Mouse (Mus musculus) gastrocnemius, postnatal 36 days (tissue): ENCODE measurements around the gene Nck2. TPM values are rescaled to one million over a fixed set of nuclear protein-coding genes. Genes with fewer than 3 reads are reported as not detected.

Source experiments
- DNase-seq, 2 experiments: peaks; one replicate each; pipeline ENCODE4 v3.0.0; 2022
- intact Hi-C: fragments of 180-260 bp; cut with DNase I; formaldehyde crosslinking; loops from one replicate; pipeline ENCODE4 v1.15.1; 2025
- long read RNA-seq, 2 experiments: library from polyadenylated mRNA; stranded (forward); transcript quantifications; one replicate each; pipeline ENCODE4 v2.0.0; 2021
- total RNA-seq, 2 experiments: library from RNA; stranded (reverse); gene quantifications; 2 replicates each; pipeline ENCODE4 v1.2.3; 2021

Gene Nck2
- total RNA-seq, result 10 to 100 TPM; 16.9 to 18.0 TPM
- long read RNA-seq, experiment 1, transcript Nck2-201 (5 exons, 2,772 nt), result major isoform, 21 of 24 reads
- long read RNA-seq, experiment 1, partial matches to known transcripts, result 1 of 24 reads
- long read RNA-seq, experiment 1, other reads (novel, unspliced or antisense), result 2 of 24 reads
- long read RNA-seq, experiment 2, transcript Nck2-201 (5 exons, 2,772 nt), result major isoform, 16 of 22 reads
- long read RNA-seq, experiment 2, partial matches to known transcripts, result 0 of 22 reads
- long read RNA-seq, experiment 2, other reads (novel, unspliced or antisense), result 6 of 22 reads

DNA sequence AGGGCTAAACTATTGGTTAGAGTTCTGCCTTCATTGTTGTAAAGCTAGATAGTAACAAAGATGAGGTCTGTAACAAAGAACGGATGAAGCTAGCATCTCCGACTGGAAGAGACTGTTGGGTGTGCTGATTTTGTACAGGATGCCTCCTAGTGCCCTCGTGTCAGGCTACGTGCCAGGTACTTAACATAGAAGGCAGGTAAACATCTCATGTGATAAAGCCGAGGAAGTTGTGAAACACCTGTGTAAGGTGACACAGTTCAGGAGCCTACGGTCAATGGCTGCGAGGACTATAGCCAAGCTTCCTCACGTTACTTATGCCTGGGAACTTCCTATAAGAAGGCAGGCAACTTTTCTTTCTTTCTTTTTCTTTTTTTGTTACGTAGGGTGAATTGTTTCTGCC, at the start of gene Nck2:
Gene Nck2 (plus strand): TSS at position 49 of the 400 bp plus-strand sequence.
- intact Hi-C loops, result loop anchor here (10.0 kb wide), 2 partner anchors 110 to 190 kb away; no protein-coding TSS in a partner anchor

DNA sequence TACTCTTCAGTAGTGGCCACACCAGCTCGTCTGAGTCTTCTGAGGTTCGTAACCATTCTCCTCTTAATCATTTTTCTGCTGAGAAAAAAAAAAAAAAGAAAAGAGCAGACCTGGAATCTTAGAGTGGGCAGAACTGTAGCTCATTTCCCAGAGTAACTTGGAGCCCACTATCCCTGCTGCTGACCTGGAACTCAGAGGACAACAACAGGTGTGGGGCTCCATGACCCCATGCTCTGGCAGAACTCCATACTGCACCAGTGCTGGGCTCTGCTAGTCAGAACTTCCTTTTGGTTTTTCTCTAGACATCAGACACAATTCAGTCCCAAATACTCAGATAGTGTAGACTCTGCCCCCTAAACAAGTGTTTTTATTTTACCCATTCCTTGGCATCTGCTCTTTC, 49.3 kb upstream of the Nck2 start:
- intact Hi-C loops, result no loop called here

More for the DNA sequence above, at the start of gene Nck2:
- no peak for DNase-seq

DNA sequence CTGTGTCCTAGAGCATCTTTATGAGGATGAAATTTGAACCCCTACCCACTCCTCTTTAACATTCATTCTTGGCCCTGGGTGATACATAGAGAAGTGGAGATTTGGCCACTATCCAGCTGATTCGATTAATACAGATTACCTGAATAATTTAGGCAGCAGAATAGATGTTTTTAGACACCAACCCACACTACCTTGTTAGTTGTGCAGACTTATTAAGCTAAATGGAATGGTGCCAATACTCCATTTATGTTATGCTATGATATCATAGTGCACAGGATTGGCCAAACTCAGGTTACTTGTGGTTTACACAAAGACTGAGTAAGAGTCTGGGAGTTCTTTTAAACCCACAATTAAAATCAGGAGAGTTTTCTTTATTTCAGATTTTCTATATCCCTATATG, 48.6 kb upstream of the Nck2 start:
- intact Hi-C loops, result no loop called here

More for the DNA sequence above, 49.3 kb upstream of the Nck2 start:
- no peak for DNase-seq

DNA sequence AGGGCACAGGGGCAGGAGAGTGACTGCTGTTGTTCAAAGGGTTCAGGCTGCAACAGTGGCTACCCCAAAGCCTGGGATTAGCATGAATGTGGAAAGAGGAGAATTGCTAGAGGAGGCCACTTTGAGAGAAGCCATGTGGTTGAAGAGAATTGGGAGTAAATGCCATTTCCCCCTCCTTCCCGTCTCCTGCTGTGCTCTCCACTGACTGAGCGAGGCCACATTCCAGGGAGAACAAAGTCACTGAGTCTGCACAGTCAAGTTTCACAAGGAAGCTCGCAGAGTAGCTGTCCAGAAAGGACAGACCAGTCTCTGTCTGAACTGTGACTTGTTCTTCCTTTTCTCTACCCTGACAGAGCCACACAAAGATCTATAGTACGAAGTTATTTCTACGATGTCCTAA, 47.9 kb upstream of the Nck2 start:
- no peak for DNase-seq
- intact Hi-C loops, result no loop called here

More for the DNA sequence above, 48.6 kb upstream of the Nck2 start:
- DNase-seq, result no peak

DNA sequence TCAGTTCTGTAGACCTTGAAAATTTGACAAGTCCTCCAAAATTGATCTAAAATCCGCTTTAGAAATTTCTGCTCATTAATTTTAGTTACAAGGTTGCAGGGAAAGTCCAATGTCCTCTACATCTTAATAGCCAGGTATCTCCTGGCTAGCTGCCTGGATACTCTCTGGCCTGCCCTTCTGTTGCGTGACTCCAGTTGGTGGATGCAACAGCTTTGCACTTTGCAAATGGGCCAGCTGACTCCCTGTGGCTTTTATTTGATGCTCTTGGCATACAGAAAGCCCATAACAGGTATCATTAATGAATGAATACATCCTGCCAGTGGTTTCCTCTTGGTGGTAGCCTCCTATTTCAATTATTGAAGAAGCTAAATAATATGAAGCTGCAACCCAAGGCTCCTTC, 47.3 kb upstream of the Nck2 start:
- intact Hi-C loops, result no loop called here
- no peak for DNase-seq

DNA sequence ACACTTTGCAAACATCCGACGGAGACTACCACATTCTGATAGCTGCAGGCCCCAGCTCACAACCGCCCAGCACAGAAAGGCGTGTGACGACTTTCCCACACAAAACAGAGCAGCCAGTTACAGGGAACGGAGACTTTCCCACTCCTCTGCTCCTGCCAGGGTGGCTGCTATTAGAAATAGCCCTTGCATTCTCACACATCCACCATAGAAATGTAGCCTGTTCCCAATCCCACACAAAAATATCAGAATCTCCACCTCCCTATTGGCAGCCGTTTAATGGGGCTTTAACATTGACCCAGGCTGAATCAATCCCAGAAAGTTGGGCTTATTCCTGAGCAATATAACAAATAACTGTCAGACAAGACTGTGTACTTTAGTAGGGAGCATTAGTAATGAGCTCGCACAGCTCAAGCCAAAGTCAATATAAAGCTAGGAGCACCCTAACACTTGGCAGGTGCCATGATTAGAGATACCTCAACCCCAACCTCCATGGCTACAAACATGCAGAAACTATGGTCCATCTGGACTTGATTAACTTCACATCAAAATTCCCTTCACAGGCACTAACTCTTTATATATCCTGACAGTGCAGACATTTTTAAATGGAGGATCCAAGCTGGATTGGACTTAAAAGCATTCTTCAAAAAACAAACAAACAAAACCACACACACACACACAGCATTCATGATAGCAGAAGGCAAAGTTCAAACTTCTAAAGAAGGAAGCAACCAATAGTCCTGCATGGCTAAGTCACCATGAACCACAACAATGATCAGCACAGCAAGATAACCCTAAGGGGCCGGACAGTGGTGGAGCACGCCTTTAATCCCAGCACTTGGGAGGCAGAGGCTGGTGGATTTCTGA, 45.4 kb upstream of the Nck2 start:
- intact Hi-C loops, result no loop called here
- no peak for DNase-seq

DNA sequence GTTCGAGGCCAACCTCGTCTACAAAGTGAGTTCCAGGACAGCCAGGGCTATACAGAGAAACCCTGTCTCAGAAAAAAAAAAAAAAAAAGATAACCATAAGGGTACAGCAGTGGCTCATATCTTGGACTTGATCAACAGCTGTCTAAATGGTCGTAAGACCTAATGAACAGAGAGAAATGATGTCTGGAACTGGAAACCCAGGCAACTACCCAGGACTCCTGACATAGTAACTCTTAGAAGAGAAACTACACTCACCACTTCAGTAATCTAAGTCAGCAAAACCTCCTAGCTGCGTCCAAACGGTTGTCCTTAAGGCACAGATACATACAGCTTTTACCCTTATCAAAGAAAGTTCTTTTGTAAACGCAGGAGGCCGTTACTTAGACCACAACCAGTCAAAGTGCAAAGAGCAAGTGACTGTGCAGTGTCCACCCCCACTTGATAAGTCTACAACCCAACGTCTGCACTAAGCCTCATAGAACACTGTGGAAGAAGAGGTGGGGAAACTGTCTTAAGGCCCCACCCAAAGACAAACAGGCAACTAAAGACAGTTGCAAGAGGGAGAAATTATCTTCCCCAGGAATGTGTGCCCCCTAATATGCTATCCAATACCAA, 44.7 kb upstream of the Nck2 start:
- no peak for DNase-seq
- intact Hi-C loops, result no loop called here

DNA sequence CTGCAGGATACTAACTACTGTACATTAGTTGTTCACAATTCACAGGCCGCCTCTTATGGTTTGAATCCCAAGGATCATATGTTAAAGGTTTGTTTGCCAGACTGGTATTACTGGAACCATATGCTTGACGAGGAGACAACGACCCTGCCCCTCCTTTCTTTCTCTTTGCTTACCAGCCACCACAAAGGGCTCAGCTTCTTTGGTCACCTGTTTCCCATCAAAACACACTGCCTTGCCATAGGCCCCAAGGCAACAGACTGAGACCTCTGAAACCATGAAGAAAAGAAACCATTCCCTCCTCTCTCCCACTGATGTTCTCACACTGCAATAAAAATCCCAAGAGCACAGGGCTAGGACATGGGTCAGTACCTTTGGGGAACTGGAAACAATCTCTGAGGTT, 43.7 kb upstream of the Nck2 start:
- no peak for DNase-seq
- intact Hi-C loops, result no loop called here

DNA sequence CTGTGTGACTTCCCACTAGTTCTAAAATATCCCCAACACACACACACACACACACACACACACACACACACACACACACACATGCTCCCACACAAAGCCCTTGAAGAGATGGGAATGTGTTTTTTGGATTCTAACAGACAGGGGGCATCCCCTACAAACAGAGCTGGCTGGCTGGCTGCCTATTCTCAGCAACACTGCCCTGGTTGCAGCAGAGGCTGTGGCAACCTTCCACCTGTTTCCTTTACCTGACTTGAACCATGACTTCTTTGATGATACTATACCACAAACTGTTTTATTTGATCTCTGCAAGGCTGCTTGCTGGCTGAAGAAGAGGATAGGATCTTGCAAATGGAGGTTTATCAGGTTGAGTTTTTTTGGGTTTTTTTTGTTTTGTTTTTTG, 41.0 kb upstream of the Nck2 start:
- no peak for DNase-seq
- intact Hi-C loops, result no loop called here

DNA sequence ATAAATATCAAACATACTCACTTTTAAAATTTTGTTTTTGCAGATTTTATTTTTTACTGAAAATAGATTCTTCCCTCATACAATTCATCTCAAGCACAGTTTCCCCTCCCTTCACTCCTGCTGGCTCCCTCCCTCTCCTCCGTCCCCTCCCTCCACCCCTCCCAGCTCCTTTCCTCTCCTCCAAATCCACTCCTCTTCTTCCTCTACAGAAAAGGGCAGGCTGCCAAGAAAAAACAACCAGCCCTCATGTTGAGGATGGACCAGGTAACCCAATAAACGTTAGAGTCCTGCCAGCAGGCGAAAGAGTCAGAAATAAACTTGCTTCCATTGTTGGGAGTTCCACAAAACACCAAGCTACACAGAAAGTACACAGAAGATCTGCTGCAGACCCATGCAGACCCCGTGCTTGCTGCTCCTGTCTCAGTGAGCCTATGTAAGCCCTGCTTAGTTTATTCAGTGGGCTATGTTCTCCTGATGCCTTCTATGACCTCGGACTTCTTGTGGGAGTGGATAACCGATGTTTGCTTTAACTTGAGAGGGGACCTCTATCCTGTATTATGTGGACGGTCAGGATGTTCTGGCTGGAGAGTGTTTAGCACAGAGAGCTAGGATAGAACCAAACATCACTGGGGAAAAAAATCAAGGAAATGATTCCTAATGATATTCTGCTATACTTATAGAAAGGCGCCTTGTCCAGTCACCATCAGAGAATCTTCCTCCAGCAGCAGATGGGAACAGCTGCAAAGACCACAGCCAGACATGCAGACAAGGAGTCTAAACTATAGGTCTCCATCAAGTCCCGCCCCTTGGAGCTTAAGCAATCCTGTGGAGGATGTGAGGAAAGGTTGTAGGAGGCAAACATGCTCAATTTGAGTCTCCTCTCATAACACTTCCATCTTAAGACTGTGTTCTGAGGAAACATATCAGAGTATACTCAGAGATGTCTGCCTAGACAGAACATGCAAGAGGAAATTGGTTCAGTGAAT, 39.4 kb upstream of the Nck2 start:
- intact Hi-C loops, result no loop called here
- DNase-seq, result no peak

DNA sequence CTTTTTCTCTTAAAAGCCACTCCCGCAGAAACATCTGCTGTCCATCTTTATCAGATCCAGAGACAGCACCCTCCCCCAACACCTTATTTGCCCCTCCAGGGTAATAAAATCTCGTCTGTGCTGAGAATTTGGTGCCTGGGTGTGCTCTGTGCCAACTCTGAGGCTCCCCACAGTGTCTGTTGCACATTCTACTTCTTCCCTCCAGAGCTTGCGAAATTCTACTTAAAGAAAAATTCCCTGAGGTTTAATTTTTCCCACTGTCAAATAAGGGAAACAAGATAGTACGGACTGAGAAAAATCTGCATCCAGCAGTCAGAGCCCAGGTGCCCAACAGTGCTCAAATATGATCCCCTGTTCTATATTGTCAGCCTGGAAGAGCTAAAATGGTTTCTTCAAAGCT, 35.4 kb upstream of the Nck2 start:
- intact Hi-C loops, result no loop called here
- no peak for DNase-seq

DNA sequence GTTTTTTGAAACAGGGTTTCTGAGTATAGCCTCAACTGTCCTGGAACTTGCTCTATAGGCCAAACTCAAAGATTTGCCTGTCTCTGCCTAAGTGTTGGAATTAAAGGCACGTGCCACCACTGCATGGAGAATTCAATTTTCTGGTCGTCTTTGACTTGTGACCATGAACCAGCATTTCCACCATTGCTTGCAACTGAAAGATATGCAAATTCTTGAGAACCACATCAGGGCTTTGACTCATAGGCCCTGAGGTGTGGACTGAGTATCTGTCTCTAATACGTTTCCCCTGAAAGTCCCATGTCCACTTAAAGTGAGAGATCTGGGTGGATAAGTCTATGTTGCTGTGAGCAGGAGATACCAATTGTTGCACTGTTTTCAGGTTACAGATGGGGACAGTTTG, 31.6 kb upstream of the Nck2 start:
- intact Hi-C loops, result no loop called here
- no peak for DNase-seq

DNA sequence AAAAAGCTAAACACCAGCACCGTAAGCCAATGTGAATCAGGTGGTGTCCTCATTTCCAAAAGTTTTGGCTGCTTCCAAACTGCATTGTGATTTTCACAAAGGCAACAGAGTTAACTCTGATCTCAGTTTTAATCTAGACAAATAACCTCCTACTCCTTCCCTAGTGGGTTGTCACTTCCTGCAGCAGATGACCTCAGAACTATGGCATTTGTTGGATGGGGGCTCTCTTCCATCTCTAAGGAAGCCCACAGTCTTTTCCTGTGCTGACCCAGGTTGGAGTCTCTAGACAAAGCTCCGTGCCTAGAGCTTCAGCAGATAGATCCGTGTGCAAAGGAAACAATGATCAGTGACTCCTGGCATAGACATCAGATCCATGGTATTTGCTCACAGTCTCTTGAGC, 31.1 kb upstream of the Nck2 start:
- intact Hi-C loops, result no loop called here
- DNase-seq, result no peak

DNA sequence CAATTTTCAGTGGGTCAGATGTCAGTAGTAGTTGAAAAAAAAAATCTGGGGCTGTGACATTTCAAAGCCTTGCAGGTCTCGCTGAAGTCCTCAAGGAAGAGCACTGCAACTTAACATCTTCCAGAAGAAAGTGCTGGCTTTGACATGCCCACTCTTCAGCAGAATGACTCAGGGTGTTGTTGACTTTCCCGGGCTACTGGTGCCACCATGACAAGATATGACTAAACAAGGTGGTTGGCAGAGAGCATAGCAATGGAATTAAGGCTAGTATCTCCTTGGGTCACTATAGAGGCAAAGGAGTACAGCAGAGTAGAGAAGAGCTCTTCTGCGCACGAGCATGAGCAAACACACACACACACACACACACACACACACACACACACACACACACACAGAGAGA, 30.6 kb upstream of the Nck2 start:
- DNase-seq, result no peak
- intact Hi-C loops, result no loop called here

DNA sequence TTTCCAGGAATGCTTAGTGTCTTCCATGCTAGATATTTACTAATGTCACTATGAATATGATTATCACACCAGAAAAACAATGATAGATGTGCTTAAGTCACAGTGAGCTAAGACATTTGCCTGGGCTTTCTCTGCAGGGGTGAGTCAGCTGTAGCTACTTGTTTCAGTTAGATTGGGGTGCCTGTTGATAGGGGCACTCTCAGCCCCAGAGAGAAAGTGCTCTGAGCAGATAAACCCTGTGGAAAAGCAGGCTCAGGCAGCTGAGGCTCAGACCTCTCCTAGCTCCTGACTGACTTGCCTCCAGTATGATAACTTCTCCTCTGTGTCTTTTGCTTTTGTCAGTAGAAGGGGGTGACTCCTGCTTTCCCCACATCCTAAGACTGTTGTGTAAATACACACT, 30.2 kb upstream of the Nck2 start:
- intact Hi-C loops, result no loop called here
- DNase-seq, result no peak

DNA sequence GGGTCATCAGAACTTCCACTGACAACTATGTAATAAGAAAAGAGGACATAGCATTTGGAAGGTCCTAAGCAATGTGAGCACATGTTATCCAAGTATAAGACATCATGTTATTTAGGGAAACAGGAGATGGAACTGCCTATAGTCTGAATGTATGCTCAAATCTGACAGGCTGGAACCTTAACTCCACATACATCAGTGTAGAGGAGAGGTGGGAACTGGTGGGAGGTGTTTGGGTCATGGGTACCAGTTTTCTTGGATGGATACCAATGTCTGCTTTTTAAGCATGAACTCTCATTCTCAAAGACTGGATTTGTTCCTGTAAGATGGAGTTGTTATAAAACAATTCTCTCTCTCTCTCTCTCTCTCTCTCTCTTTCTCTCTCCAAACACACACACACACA, 29.4 kb upstream of the Nck2 start:
- DNase-seq, result no peak
- intact Hi-C loops, result loop anchor here (5.0 kb wide), 1 partner anchor 118 kb away; no protein-coding TSS in a partner anchor

DNA sequence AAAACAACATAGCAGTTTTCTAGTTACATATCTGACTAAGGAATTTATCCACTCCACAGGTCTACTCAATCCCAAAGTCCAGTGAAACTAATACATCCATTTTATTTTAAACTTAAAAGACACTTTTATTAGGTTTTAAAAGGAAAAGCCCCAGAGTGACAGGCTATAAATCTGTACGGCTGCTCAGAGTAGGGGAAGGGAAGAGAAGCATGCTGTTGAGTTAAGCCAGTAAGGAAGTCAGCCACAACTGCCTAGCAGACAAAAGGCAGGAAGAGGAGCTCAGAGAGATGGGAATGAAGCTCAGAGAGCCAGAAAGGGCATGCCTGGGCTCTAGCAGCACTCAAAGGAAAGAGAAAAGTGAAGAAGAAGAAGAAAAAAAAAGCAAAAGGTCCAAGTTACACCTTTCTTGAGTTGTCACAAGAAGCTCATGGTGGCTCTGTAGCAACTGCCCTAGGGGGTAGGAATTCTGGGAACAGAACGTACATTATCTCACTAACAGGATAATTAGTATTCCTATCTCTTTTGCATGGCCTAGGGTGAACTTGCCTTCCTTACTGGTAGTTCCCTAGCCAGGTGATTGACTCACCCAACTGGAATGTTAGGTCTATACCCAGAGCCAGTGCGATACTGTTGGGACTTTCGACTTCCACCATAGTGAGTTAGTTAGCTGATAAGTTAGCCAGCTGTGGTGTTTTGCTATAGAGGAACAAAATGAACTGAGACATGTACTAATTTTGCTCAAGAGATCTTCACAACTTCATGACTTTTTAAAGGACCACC, 21.2 kb upstream of the Nck2 start:
- DNase-seq, result no peak
- intact Hi-C loops, result no loop called here

DNA sequence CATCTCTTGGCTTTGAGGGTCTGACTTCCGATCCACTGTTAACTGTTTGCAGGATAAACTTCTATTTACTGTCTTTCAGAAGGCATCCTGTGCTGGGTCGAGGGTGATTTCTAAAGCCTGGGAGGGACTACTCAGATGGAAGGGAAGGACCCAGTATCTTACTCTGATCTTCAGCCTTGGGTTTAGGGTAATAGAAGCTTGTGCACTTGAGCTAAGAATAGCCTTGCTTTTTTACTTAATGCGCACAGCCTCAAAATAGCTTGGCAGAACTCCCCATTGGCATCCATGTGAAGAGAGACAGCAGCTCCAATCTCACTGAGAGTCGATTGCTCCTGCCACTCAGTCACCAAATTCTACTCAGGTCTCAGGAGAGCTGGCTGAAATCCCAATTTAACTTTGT, 17.9 kb upstream of the Nck2 start:
- intact Hi-C loops, result no loop called here
- peak in 1 of 2 experiments; percentile 40 for DNase-seq

DNA sequence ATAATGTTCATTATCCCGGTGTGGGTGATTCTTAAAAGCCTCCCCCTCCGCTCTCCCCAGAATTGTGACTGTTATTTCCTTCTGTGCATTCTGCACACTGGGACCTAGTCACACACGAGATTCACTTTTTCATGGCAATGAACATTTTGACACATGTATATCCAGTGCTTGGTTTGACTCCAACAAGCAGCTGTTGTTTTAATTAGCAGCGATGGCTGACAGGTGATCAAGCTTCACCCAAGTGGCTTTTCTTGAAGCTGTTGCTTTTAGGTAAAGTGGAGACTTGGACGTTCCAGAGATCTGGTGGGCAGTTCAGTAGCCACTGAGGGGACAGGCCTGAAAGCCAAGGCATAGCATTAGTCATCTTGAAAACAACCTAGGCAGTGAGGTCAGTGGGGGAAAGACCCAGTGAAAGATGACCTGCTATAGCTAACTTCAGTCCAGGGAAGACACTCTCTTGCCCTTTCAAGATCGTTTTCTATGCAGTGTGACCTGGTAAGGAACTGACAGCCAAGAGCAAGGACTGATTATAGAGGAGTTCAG, 17.3 kb upstream of the Nck2 start:
- no peak for DNase-seq
- intact Hi-C loops, result no loop called here
